Mouse (Mus musculus) small intestine, adult 10 weeks (tissue): ENCODE results near the gene Arl6ip1. TPM values are rescaled to one million over a fixed set of nuclear protein-coding genes. Genes with fewer than 3 reads are reported as not detected.

Experiments
- polyA plus RNA-seq: library from polyadenylated mRNA; stranded (reverse); fragments of 350-450 nt; fragmentation: Illumina TruSeq; extraction: RNeasy Lipid Tissue Mini Kit (QIAGEN cat#74804); gene quantifications from one replicate; pipeline ENCODE4 v1.2.3, GENCODE M21; 2014; ENCODE audit warnings: low replicate concordance

The Arl6ip1 gene
- 402 TPM for polyA plus RNA-seq

GRCm38 (mm10) chr7:118129430-118130041 is at the start of gene Arl6ip1:
Arl6ip1 (minus strand) TSS chr7:118129662.

GRCm38 (mm10) chr7:118115877-118116568 is 13.4 kb downstream of the Arl6ip1 start, which contains the start of gene Rps15a:
Rps15a (minus strand) TSS chr7:118116188.

Other genes with a start within 250 kb of the Arl6ip1 start
- gene Rps15a, start 13.5 kb downstream of the Arl6ip1 start, polyA plus RNA-seq, result 250 TPM
- 70.5 TPM for gene Smg1, start 114.0 kb upstream of the Arl6ip1 start, polyA plus RNA-seq